Mouse (Mus musculus) CH12.LX (cell line): Measurements from ENCODE around the gene Fuz. TPM values are rescaled to one million over a fixed set of nuclear protein-coding genes. Genes with fewer than 3 reads are reported as not detected.

Experiments used
- DNase-seq: peaks from one replicate; pipeline ENCODE4 v3.0.0-alpha.2; 2013; ENCODE audit errors: extremely low read depth
- H3K27ac ChIP-seq: 2 replicates; pipeline ENCODE4 v1.5.1; 2012; ENCODE audit warnings: low read depth, mild to moderate bottlenecking, control low read depth, moderate library complexity; ENCODE audit not compliant: insufficient read depth
- H3K27me3 ChIP-seq: replicated peaks from 2 replicates; pipeline ENCODE3; 2012; ENCODE audit warnings: inconsistent platforms
- H3K36me3 ChIP-seq, 2 experiments: replicated peaks in 1 of 2; 2 replicates each; pipeline versions ENCODE3 to v1.6.1; 2012; ENCODE audit warnings: inconsistent platforms in 1 of 2, low read length in 1 of 2, mild to moderate bottlenecking in 1 of 2, mixed read lengths in 1 of 2, moderate library complexity in 1 of 2; ENCODE audit not compliant: control insufficient read depth in 1 of 2, insufficient read depth in 1 of 2
- H3K4me1 ChIP-seq, 2 experiments: 2 replicates each; pipeline ENCODE4 v1.6.1; 2012; ENCODE audit warnings: inconsistent platforms in 1 of 2, moderate library complexity in 1 of 2; ENCODE audit not compliant: insufficient read depth in 2 of 2, control insufficient read depth in 1 of 2
- H3K4me2 ChIP-seq: 2 replicates; pipeline ENCODE4 v1.6.1; 2012; ENCODE audit warnings: low read depth, mild to moderate bottlenecking, control low read depth; ENCODE audit not compliant: poor library complexity, insufficient read depth, severe bottlenecking
- H3K4me3 ChIP-seq, 3 experiments: fragments of 150-350 bp in 1 of 3; sonication (generic) in 1 of 3; replicated peaks in 1 of 3; 2 replicates each; pipeline versions ENCODE3 to v1.5.1; 2011 to 2012; ENCODE audit warnings: low read depth in 2 of 3, low read length in 2 of 3, mild to moderate bottlenecking in 2 of 3, moderate library complexity in 2 of 3, control low read depth in 1 of 3, improper control_type of control experiment in 1 of 3, inconsistent platforms in 1 of 3, mixed read lengths in 1 of 3; ENCODE audit not compliant: poor library complexity in 1 of 3
- H3K79me2 ChIP-seq: replicated peaks from 2 replicates; pipeline ENCODE4 v1.6.1; 2012; ENCODE audit warnings: mild to moderate bottlenecking, moderate library complexity; ENCODE audit not compliant: control insufficient read depth, poor library complexity, insufficient read depth, severe bottlenecking; ENCODE audit errors: extremely low read depth
- H3K9ac ChIP-seq: 2 replicates; pipeline ENCODE4 v1.6.1; 2012; ENCODE audit warnings: low read depth, mild to moderate bottlenecking, control low read depth, moderate library complexity; ENCODE audit not compliant: insufficient read depth
- H3K9me3 ChIP-seq: replicated peaks from 2 replicates; pipeline ENCODE3; 2012; ENCODE audit warnings: low read length, inconsistent platforms, mixed read lengths
- BHLHE40 ChIP-seq: IDR thresholded peaks from 2 replicates; pipeline ENCODE4 v1.6.1; 2011; ENCODE audit warnings: mild to moderate bottlenecking, low read depth, low read length, improper control_type of control experiment
- CHD1 ChIP-seq: IDR thresholded peaks from 2 replicates; pipeline ENCODE4 v1.6.1; 2012; ENCODE audit warnings: low read depth, low read length, improper control_type of control experiment, inconsistent platforms
- CTCF ChIP-seq, 2 experiments: IDR thresholded peaks in 1 of 2; conservative IDR thresholded peaks in 1 of 2; 2 replicates each; pipeline ENCODE4 v1.5.1; 2011 to 2012; ENCODE audit warnings: low read depth in 2 of 2, low read length in 2 of 2, improper control_type of control experiment in 1 of 2, inconsistent platforms in 1 of 2, mild to moderate bottlenecking in 1 of 2, moderate library complexity in 1 of 2
- HCFC1 ChIP-seq: IDR thresholded peaks from 2 replicates; pipeline ENCODE4 v1.6.1; 2012; ENCODE audit warnings: low read depth, mild to moderate bottlenecking, inconsistent platforms, low read length, improper control_type of control experiment
- JUND ChIP-seq: conservative IDR thresholded peaks from 2 replicates; pipeline ENCODE4 v1.6.1; 2011; ENCODE audit warnings: low read depth, low read length, improper control_type of control experiment
- MAFK ChIP-seq: IDR thresholded peaks from 2 replicates; pipeline ENCODE4 v1.6.1; 2011; ENCODE audit warnings: low read length, improper control_type of control experiment; ENCODE audit not compliant: insufficient replicate concordance
- MAX ChIP-seq: IDR thresholded peaks from 2 replicates; pipeline ENCODE4 v1.6.1; 2011; ENCODE audit warnings: low read length, improper control_type of control experiment
- MEF2A ChIP-seq: IDR thresholded peaks from 2 replicates; pipeline ENCODE4 v1.6.1; 2014; ENCODE audit warnings: low read depth, mild to moderate bottlenecking, inconsistent platforms, low read length, improper control_type of control experiment, borderline replicate concordance
- MYC ChIP-seq: IDR thresholded peaks from 2 replicates; pipeline ENCODE4 v1.6.1; 2011; ENCODE audit warnings: low read depth, mild to moderate bottlenecking, improper control_type of control experiment, low read length
- NELFE ChIP-seq: IDR thresholded peaks from 2 replicates; pipeline ENCODE4 v1.6.1; 2011; ENCODE audit warnings: low read depth, low read length, improper control_type of control experiment
- POLR2A ChIP-seq: IDR thresholded peaks from 2 replicates; pipeline ENCODE4 v1.6.1; 2011; ENCODE audit warnings: low read depth, mild to moderate bottlenecking, improper control_type of control experiment, low read length
- POLR2AphosphoS2 ChIP-seq: IDR thresholded peaks from 2 replicates; pipeline ENCODE4 v1.6.1; 2011; ENCODE audit warnings: low read depth, low read length, improper control_type of control experiment
- RAD21 ChIP-seq: IDR thresholded peaks from 2 replicates; pipeline ENCODE4 v1.6.1; 2011; ENCODE audit warnings: low read depth, mild to moderate bottlenecking, low read length, improper control_type of control experiment, moderate library complexity
- RCOR1 ChIP-seq: conservative IDR thresholded peaks from 2 replicates; pipeline ENCODE4 v1.6.1; 2012; ENCODE audit warnings: low read depth, mild to moderate bottlenecking, inconsistent platforms, low read length, improper control_type of control experiment
- TCF12 ChIP-seq: IDR thresholded peaks from 2 replicates; pipeline ENCODE4 v1.6.1; 2014; ENCODE audit warnings: low read depth, mild to moderate bottlenecking, inconsistent platforms, low read length, improper control_type of control experiment
- UBTF ChIP-seq: IDR thresholded peaks from 2 replicates; pipeline ENCODE4 v1.6.1; 2012; ENCODE audit warnings: low read depth, mild to moderate bottlenecking, inconsistent platforms, low read length, improper control_type of control experiment, moderate library complexity
- USF2 ChIP-seq: conservative IDR thresholded peaks from 2 replicates; pipeline ENCODE4 v1.6.1; 2011; ENCODE audit warnings: low read depth, low read length, improper control_type of control experiment
- ZC3H11A ChIP-seq: IDR thresholded peaks from 2 replicates; pipeline ENCODE4 v1.6.1; 2012; ENCODE audit warnings: low read depth, mild to moderate bottlenecking, inconsistent platforms, low read length, improper control_type of control experiment
- ZKSCAN1 ChIP-seq: IDR thresholded peaks from 2 replicates; pipeline ENCODE4 v1.6.1; 2012; ENCODE audit warnings: low read depth, inconsistent platforms, low read length, improper control_type of control experiment, borderline replicate concordance
- ZMIZ1 ChIP-seq: IDR thresholded peaks from 2 replicates; pipeline ENCODE4 v1.6.1; 2012; ENCODE audit warnings: low read depth, mild to moderate bottlenecking, inconsistent platforms, low read length, improper control_type of control experiment
- dilution Hi-C: fragments of 300-500 bp; cut with MboI; formaldehyde crosslinking; loops from 2 replicates; pipeline ENCODE4 v1.14.3; 2020; ENCODE audit warnings: low sequenced_read_pairs; ENCODE audit not compliant: extremely low pct_unique_long_range_greater_than_20kb, extremely low pct_ligation_motif_present
- in situ Hi-C: fragments of 300-500 bp; cut with MboI; formaldehyde crosslinking; loops from 3 replicates; pipeline ENCODE4 v1.14.3; 2019; ENCODE audit warnings: low sequenced_read_pairs, low pct_ligation_motif_present, low pct_unique_long_range_greater_than_20kb, mixed read lengths
- polyA plus RNA-seq: library from polyadenylated mRNA; unstranded; fragments of >175 nt; gene quantifications from 2 replicates; pipeline ENCODE4 v1.2.1, GENCODE M21; 2012; ENCODE audit warnings: low read depth; ENCODE audit not compliant: insufficient read length
- total RNA-seq, 2 experiments: library from RNA; depleted of rRNA; stranded (reverse); fragments of 300-350 nt in 1 of 2; fragments of >200 nt in 1 of 2; gene quantifications; 2 replicates each; pipeline ENCODE4 v1.2.3; 2012 to 2014

Gene Fuz
- total and polyA plus RNA-seq, 3 experiments: 16.7 to 17.1 (median 16.9) TPM

DNA sequence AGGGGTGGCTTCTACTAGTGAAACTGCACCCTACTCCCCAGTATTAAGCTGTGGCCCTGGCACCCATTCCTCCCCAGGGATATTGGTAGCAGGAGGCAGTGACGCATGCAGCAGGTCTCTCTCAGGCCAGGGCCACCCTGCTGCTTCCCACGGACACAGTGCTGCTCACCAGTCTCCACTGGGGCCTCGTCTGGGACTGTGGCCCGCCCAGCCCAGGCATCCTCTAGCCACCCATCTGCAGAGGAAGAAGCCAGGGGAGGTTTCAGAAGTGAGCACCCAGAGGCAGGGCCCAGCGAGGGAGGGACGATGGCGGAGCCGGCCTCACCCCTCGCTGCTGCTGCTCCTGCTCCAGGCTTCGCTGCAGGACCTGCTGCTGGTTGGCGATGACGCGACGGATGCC, 32.7 kb upstream of the Fuz start:
- Histone ChIP-seq H3K4me2 (no peak overlapping the region), H3K27me3 (peaks cover 3% of the 10 kb centered on the region), H3K4me3 (no peak overlapping the region), H3K36me3 (peaks cover 41 to 76% of the 10 kb centered on the region in 2 experiments), H3K4me1 (peaks cover 35 to 65% of the 10 kb centered on the region in 2 experiments), H3K9ac (no peak overlapping the region), H3K9me3 (no peaks in the 10 kb centered on the region), H3K27ac (no peak overlapping the region), H3K79me2 (no peaks in the 10 kb centered on the region)
- TF ChIP-seq POLR2AphosphoS2 (no peak), HCFC1 (no peak), TCF12 (no peak), USF2 (no peak), MAX (no peak), UBTF (no peak), ZKSCAN1 (no peak), NELFE (no peak), CHD1 (no peak), MYC (no peak), POLR2A (no peak), ZMIZ1 (no peak), MEF2A (no peak), BHLHE40 (no peak), JUND (no peak), CTCF (conservative IDR thresholded peaks at IDR 0.05 in 1 of 2, IDR thresholded peaks at IDR 0.05 in 1 of 2; ENCODE audit: low read depth in 2 of 2, low read length in 2 of 2) (no peak), MAFK (no peak), ZC3H11A (no peak), RCOR1 (no peak), RAD21 (no peak)
- DNase-seq: no peak
- dilution Hi-C loops: no loop called here
- in situ Hi-C loops: no loop called here

DNA sequence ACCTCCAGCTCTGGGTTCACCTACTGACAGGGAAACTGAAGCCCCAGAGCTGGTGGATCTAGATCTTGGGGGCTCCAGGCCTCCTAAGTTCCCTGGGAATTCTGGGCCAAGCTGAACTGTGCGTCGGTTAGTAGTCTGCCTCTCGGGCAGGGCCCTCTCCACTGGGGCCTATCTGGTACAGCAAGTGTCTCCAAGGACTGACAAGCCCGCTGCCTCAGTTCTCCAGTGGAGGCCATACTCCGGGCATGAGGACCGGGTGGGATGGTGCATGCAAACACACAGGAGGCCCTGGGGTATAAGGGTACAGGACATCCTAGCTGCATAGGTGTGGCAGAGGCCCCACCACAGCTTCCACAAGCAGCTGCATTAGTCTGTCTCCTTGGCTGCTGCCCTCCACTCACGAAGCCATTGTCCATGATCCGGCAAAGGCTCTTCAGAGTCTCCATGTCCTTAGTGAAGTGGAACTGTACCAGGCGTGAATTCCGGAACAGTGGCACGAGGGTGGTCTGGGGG, 31.8 kb upstream of the Fuz start:
- H3K4me1 ChIP-seq: peaks cover 39 to 65% of the 10 kb centered on the region in 2 experiments
- no peak overlapping the region for H3K9ac ChIP-seq
- H3K9me3 ChIP-seq: no peaks in the 10 kb centered on the region
- no peak for TF ChIP-seq MEF2A
- no peak for TF ChIP-seq NELFE
- no peak for TF ChIP-seq CTCF (conservative IDR thresholded peaks at IDR 0.05 in 1 of 2, IDR thresholded peaks at IDR 0.05 in 1 of 2; ENCODE audit: low read depth in 2 of 2, low read length in 2 of 2)
- no peak for TF ChIP-seq HCFC1
- no peak for DNase-seq
- peaks cover 6% of the 10 kb centered on the region for H3K27me3 ChIP-seq
- dilution Hi-C loops: no loop called here
- peaks cover 41 to 72% of the 10 kb centered on the region in 2 experiments for H3K36me3 ChIP-seq
- H3K4me2 ChIP-seq: no peak overlapping the region
- H3K27ac ChIP-seq: no peak overlapping the region
- H3K79me2 ChIP-seq: no peaks in the 10 kb centered on the region
- H3K4me3 ChIP-seq: no peak overlapping the region
- in situ Hi-C loops: no loop called here
